In the genomic region with DNA sequence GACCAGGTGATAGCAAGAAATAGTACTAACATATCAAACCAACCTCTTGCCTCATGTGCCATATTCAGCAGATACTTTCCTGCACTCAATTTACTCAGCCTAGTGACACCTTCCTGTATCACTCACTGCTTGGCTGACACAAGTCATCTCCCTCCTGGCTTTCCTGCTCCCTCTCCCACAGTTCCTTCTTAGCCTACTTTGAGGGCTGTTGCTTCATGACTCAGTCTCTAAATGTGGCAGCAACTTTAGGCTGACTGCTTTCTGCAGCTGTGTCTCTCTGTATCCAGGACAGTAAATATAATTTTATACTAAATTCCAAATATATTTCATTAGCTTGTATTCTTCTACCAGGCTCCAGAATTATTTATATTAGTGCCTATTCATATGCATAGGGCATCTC, we compare ENCODE assay signal across 14 mouse cellular contexts. TPM values are rescaled to one million over a fixed set of nuclear protein-coding genes. Genes with fewer than 3 reads are reported as not detected.
DNase-seq lines count a peak whose midpoint lies in the region.
"Had no signal": no experiment of that assay in that cellular context is flagged by ENCODE, and none has a peak within 500 bp of the region (broad histone marks: within the 10 kb centered on the region; RNA-seq: fewer than 3 reads in every experiment).

No protein-coding gene starts in this region.

- intact Hi-C loops in left cerebral cortex, postnatal 10 days (cut with DNase I) = no loop called here

- peak; percentile 2 to 4 for DNase-seq in left cerebral cortex, adult 9 months (ENCODE audit: low spot score in 2 of 2)
- no peak for DNase-seq in left cerebral cortex, postnatal 10 days (ENCODE audit: extremely low spot score in 1 of 2, low spot score in 2 of 2)
- peak; percentile 12 to 13 for DNase-seq in right cerebral cortex, adult 2 months (ENCODE audit: low spot score in 2 of 2)
- DNase-seq in right cerebral cortex, postnatal 4 days = no peak
- peak; percentile 16 for DNase-seq in telencephalon, adult 2 months (ENCODE audit: low read depth, low spot score)
- DNase-seq in cerebellum, adult 11-12 months = no peak
- DNase-seq: adrenal gland, adult 2 months; adrenal gland, postnatal 14 days; cerebellum, adult 18-20 months; cerebellum, adult 9-10 months; cerebellum, postnatal 14 days; gastrocnemius, adult 2 months; gastrocnemius, postnatal 14 days; heart, adult 11 months had no signal

RNA-seq across cellular contexts. Expression of gene Nek7, which starts 34.3 kb away (rescaled TPM):
- 10 to 100 TPM; 19.0 to 20.4 TPM for total RNA-seq in left cerebral cortex, postnatal 10 days (2021)

Comparison
In these comparisons a context has a peak if more than half of its experiments do, and no peak if none do; other contexts are left out.
1. DNase-seq: peak in left cerebral cortex, adult 9 months (2 of 2), right cerebral cortex, adult 2 months (2 of 2) and telencephalon, adult 2 months (single experiment); none in left cerebral cortex, postnatal 10 days (0 of 2), right cerebral cortex, postnatal 4 days (single experiment) and cerebellum, adult 11-12 months (single experiment).